Mouse (Mus musculus): ENCODE data around the gene Mob1a. TPM values are rescaled to one million over a fixed set of nuclear protein-coding genes. Genes with fewer than 3 reads are reported as not detected.
A peak's percentile ranks its signal among the peaks of the same experiment; 100 is the strongest.

The Mob1a gene
- polyA plus RNA-seq, 1 experiment = 23.5 TPM

DNA sequence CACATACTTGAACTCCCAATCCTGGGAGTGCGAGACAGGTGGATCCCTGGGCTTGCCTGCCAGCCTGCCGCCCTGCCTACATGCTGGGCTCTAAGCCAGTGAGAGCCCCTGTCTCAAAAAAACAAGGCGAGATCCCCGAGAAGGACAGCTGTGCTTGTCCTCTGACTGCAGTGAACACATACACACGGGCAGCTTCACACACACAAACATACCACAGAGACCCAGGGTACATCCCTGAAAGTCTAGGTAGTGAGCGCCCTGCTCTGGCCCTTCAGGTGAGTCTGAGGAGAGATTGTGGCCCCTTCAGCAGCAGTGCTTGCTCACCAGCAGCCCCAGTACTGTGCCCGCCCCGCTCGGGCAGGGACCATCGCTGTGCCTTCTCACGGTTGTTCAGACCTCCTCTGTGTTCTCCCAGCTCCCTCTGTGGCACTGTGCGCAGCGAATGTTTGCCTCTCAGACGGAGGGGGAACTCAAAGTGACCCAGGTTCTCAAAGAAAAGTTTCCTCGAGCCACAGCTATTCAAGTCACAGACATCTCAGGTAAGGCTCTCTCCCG, 25.1 kb downstream of the Mob1a start:
- no peak for DNase-seq
- H3K4me1 ChIP-seq (ENCODE audit: control insufficient read depth, insufficient read depth, low read length) = peaks cover 14% of the 10 kb centered on the region; the same call in 1 of the 2 replicates
- no peaks in the 10 kb centered on the region for H3K36me3 ChIP-seq (ENCODE audit: control insufficient read depth, insufficient read depth, low read length)
- WGBS = 91% methylated on average over 16 of the region's 16 CpGs
- no peak overlapping the region for H3K4me3 ChIP-seq (ENCODE audit: insufficient read depth, low read depth, low read length)
- no peak overlapping the region for H3K27ac ChIP-seq (ENCODE audit: insufficient read depth, low read depth, low read length)
- H3K27me3 ChIP-seq (replicated peaks; ENCODE audit: control insufficient read depth, insufficient read depth, low read length) = no peaks in the 10 kb centered on the region
- TF ChIP-seq CTCF (conservative IDR thresholded peaks at IDR 0.05; ENCODE audit: insufficient read depth, insufficient read length, low read depth, low read length) (no peak), POLR2A (IDR thresholded peaks at IDR 0.05; ENCODE audit: low read depth, low read length) (no peak)

DNA sequence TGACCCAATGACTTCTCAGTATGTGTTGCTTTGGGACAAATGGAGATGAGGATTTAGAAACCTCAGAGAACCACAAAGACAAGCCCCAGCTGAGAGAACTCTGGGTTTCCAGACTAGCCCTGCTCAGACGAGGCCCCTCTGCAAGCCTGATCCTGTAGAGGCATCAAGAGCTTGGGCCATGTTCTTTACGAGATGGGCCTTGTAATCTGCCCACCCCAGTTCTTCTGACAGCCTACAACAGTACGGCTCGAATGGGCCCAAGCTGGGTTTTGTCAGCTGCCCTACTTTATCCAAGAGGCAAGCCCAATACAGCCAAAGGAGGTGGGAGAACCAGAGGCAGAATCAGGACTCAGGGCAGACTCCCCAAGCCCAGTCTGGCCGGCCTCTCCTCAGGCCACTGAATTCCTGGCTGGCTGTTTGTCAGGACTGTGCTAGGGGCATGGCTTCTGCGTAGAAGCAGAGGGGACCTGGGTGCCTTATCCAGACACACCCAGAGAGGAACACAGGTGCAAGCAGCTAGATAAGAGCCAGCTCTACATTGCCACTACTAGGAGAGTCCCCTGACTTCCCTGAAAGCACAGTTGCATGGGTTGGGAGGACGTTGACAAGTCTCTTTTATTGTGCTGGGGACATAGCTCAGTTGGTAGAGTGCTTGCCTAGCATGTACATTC, 25.8 kb downstream of the Mob1a start:
- Histone ChIP-seq H3K4me3 (ENCODE audit: insufficient read depth, low read depth, low read length) (no peak overlapping the region), H3K36me3 (ENCODE audit: control insufficient read depth, insufficient read depth, low read length) (no peaks in the 10 kb centered on the region), H3K4me1 (ENCODE audit: control insufficient read depth, insufficient read depth, low read length) (peaks cover 14% of the 10 kb centered on the region; the same call in 1 of the 2 replicates), H3K27me3 (replicated peaks; ENCODE audit: control insufficient read depth, insufficient read depth, low read length) (no peaks in the 10 kb centered on the region), H3K27ac (ENCODE audit: insufficient read depth, low read depth, low read length) (no peak overlapping the region)
- TF ChIP-seq POLR2A (IDR thresholded peaks at IDR 0.05; ENCODE audit: low read depth, low read length) = no peak
- TF ChIP-seq CTCF (conservative IDR thresholded peaks at IDR 0.05; ENCODE audit: insufficient read depth, insufficient read length, low read depth, low read length) = no peak
- DNase-seq = no peak
- 85% methylated on average over 7 of the region's 7 CpGs for WGBS

DNA sequence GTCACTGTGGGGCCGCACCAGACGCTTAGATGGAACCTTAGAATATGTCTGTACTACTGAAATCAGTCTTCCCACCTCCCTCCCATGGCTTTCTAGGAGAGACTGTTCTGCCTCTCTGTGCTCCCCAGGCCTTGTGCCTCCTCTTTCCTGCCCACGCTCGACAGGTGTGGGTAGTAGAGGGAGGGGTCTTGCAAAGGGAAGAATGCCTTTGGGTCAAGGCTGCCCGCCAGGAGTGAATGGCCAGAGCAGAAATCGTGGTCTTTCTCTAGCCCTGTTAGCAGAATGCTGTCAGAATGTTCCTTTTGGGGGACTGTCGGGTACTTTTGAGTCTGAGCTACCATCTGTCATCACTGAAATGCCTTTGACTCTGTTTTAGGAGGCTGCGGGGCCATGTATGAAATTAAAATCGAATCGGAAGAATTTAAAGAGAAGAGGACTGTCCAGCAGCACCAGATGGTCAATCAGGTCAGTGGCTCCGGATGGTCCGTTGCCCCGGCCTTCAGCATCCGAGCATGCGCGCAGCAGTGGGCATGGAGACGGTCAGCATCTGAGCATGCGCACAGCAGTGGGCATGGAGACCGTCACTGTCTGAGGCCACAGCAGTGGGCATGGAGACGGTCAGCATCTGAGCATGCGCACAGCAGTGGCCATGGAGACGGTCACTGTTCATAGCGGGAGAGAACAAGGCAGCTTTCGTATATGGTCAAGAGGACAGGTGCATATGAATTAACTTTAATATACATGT, 27.0 kb downstream of the Mob1a start:
- 91% methylated on average over 24 of the region's 24 CpGs for WGBS
- no peak overlapping the region for H3K4me3 ChIP-seq (ENCODE audit: insufficient read depth, low read depth, low read length)
- no peaks in the 10 kb centered on the region for H3K27me3 ChIP-seq (replicated peaks; ENCODE audit: control insufficient read depth, insufficient read depth, low read length)
- H3K4me1 ChIP-seq (ENCODE audit: control insufficient read depth, insufficient read depth, low read length) = peaks cover 14% of the 10 kb centered on the region; the same call in 1 of the 2 replicates
- H3K27ac ChIP-seq (ENCODE audit: insufficient read depth, low read depth, low read length) = no peak overlapping the region
- TF ChIP-seq CTCF (conservative IDR thresholded peaks at IDR 0.05; ENCODE audit: insufficient read depth, insufficient read length, low read depth, low read length) (no peak), POLR2A (IDR thresholded peaks at IDR 0.05; ENCODE audit: low read depth, low read length) (no peak)
- DNase-seq = no peak
- H3K36me3 ChIP-seq (ENCODE audit: control insufficient read depth, insufficient read depth, low read length) = no peaks in the 10 kb centered on the region

GRCm38 (mm10) chr6:83354856-83355781, 29.3 kb downstream of the Mob1a start:
- 55% methylated on average over 9 of the region's 9 CpGs for WGBS
- DNase-seq = peak; percentile 66
- no peaks in the 10 kb centered on the region for H3K36me3 ChIP-seq (ENCODE audit: control insufficient read depth, insufficient read depth, low read length)
- peak overlapping the region; percentile 9; the same call in 1 of the 2 replicates for H3K27ac ChIP-seq (ENCODE audit: insufficient read depth, low read depth, low read length)
- H3K27me3 ChIP-seq (replicated peaks; ENCODE audit: control insufficient read depth, insufficient read depth, low read length) = no peaks in the 10 kb centered on the region
- H3K4me1 ChIP-seq (ENCODE audit: control insufficient read depth, insufficient read depth, low read length) = peaks cover 8% of the 10 kb centered on the region; the same call in 1 of the 2 replicates
- TF ChIP-seq CTCF (conservative IDR thresholded peaks at IDR 0.05; ENCODE audit: insufficient read depth, insufficient read length, low read depth, low read length) (no peak), POLR2A (IDR thresholded peaks at IDR 0.05; ENCODE audit: low read depth, low read length) (no peak)
- H3K4me3 ChIP-seq (ENCODE audit: insufficient read depth, low read depth, low read length) = no peak overlapping the region

GRCm38 (mm10) chr6:83356569-83357138, 30.8 kb downstream of the Mob1a start:
- TF ChIP-seq CTCF (conservative IDR thresholded peaks at IDR 0.05; ENCODE audit: insufficient read depth, insufficient read length, low read depth, low read length) (peak; percentile 89), POLR2A (IDR thresholded peaks at IDR 0.05; ENCODE audit: low read depth, low read length) (no peak)
- Histone ChIP-seq H3K27ac (ENCODE audit: insufficient read depth, low read depth, low read length) (no peak overlapping the region), H3K36me3 (ENCODE audit: control insufficient read depth, insufficient read depth, low read length) (no peaks in the 10 kb centered on the region), H3K27me3 (replicated peaks; ENCODE audit: control insufficient read depth, insufficient read depth, low read length) (no peaks in the 10 kb centered on the region), H3K4me1 (ENCODE audit: control insufficient read depth, insufficient read depth, low read length) (peaks cover 4% of the 10 kb centered on the region; the same call in 1 of the 2 replicates), H3K4me3 (ENCODE audit: insufficient read depth, low read depth, low read length) (no peak overlapping the region)
- 24% methylated on average over 7 of the region's 7 CpGs for WGBS
- DNase-seq = peak; percentile 74

GRCm38 (mm10) chr6:83357436-83357835, 31.6 kb downstream of the Mob1a start:
- no peak overlapping the region for H3K27ac ChIP-seq (ENCODE audit: insufficient read depth, low read depth, low read length)
- 90% methylated on average over 10 of the region's 10 CpGs for WGBS
- no peak for DNase-seq
- H3K27me3 ChIP-seq (replicated peaks; ENCODE audit: control insufficient read depth, insufficient read depth, low read length) = no peaks in the 10 kb centered on the region
- TF ChIP-seq CTCF (conservative IDR thresholded peaks at IDR 0.05; ENCODE audit: insufficient read depth, insufficient read length, low read depth, low read length) (no peak), POLR2A (IDR thresholded peaks at IDR 0.05; ENCODE audit: low read depth, low read length) (no peak)
- no peak overlapping the region for H3K4me3 ChIP-seq (ENCODE audit: insufficient read depth, low read depth, low read length)
- H3K4me1 ChIP-seq (ENCODE audit: control insufficient read depth, insufficient read depth, low read length) = peaks cover 4% of the 10 kb centered on the region; the same call in 1 of the 2 replicates
- H3K36me3 ChIP-seq (ENCODE audit: control insufficient read depth, insufficient read depth, low read length) = no peaks in the 10 kb centered on the region
